Mouse (Mus musculus): ENCODE data around the gene Usp2.

DNA sequence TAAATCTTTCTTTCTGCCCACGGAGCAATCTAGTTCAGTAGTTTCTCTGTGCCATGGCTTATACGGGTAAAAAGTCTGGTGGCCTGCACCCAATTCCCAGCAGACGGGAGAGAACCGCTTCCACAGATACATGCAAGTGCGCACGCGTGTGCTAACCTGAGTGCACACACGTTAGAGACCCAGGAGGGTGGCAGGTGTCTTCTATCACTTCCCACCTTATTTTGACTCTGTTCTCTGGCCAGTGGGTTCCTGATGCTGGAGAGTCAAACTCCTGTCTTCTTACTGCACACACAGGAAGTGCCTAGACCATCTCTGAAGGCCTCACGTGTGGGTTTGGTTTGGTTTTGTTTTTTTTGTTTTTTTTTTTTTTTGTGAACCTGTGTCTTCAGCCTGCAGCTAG lies 48.8 kb downstream of the Usp2 start:
- TF ChIP-seq CTCF (IDR thresholded peaks at IDR 0.05; ENCODE audit: low read depth, low read length) (no peak), POLR2A (IDR thresholded peaks at IDR 0.05; ENCODE audit: insufficient read depth, low read length) (no peak)

Data from ES-Bruce4 (cell line).